Mouse (Mus musculus) stomach, postnatal 0 days (tissue): ENCODE results near the gene Slc52a3. TPM values are rescaled to one million over a fixed set of nuclear protein-coding genes. Genes with fewer than 3 reads are reported as not detected.

Source experiments
- ATAC-seq: fragments of 200-750 bp; cut with Nextera tagmentation; 2 replicates; pipeline ENCODE4 v1.8.0; 2017; ENCODE audit not compliant: low FRiP score, low TSS enrichment
- DNase-seq: peaks from one replicate; pipeline ENCODE4 v3.0.0-alpha.2; 2016; ENCODE audit warnings: low spot score
- H3K27ac ChIP-seq: fragments of 300-500 bp; sonication (generic); replicated peaks from 2 replicates; pipeline ENCODE4 v1.5.1; 2014; ENCODE audit warnings: mild to moderate bottlenecking, control low read depth
- H3K27me3 ChIP-seq: fragments of 300-500 bp; sonication (generic); 2 replicates; pipeline ENCODE4 v1.6.1; 2014; ENCODE audit warnings: low read length; ENCODE audit not compliant: control insufficient read depth, insufficient read depth
- H3K36me3 ChIP-seq: fragments of 300-500 bp; sonication (generic); 2 replicates; pipeline ENCODE4 v1.6.1; 2014; ENCODE audit warnings: low read length, mixed read lengths; ENCODE audit not compliant: control insufficient read depth, insufficient read depth
- H3K4me1 ChIP-seq: fragments of 300-500 bp; sonication (generic); replicated peaks from 2 replicates; pipeline ENCODE4 v1.6.1; 2014; ENCODE audit warnings: antibody characterized with exemption; ENCODE audit not compliant: control insufficient read depth, insufficient read depth
- H3K4me2 ChIP-seq: fragments of 300-500 bp; sonication (generic); replicated peaks from 2 replicates; pipeline ENCODE4 v1.6.1; 2014; ENCODE audit warnings: low read depth, mild to moderate bottlenecking, control low read depth, moderate library complexity
- H3K4me3 ChIP-seq: fragments of 300-500 bp; sonication (generic); 2 replicates; pipeline ENCODE4 v1.5.1; 2014; ENCODE audit warnings: low read depth, low read length, control low read depth
- H3K9ac ChIP-seq: fragments of 300-500 bp; sonication (generic); 2 replicates; pipeline ENCODE4 v1.6.1; 2014; ENCODE audit warnings: mild to moderate bottlenecking, low read length, control low read depth, mixed read lengths
- H3K9me3 ChIP-seq: fragments of 300-500 bp; sonication (generic); 2 replicates; pipeline ENCODE4 v1.6.1; 2016; ENCODE audit warnings: low read length; ENCODE audit not compliant: control insufficient read depth
- CTCF ChIP-seq: IDR thresholded peaks from 2 replicates; pipeline ENCODE4 v1.5.1; 2016; ENCODE audit warnings: antibody characterized with exemption, low read depth, mild to moderate bottlenecking, moderate library complexity
- EP300 ChIP-seq: optimal IDR thresholded peaks from 2 replicates; pipeline ENCODE3; 2016; ENCODE audit warnings: antibody characterized with exemption
- WGBS: fragments of 180-500 bp; shearing (Covaris S2); extraction: QIAGEN DNeasy Blood & Tissue Kit; methylation state at CpG from one replicate; pipeline ENCODE4 v1.1.7; 2014; 5-methylcytosine and 5-hydroxymethylcytosine counted together
- polyA plus RNA-seq: library from polyadenylated mRNA; unstranded; fragments of >200 nt; fragmentation: Nextera tagmentation; extraction: Ambion mirVana; gene quantifications from 2 replicates; pipeline ENCODE4 v1.2.1, GENCODE M21; 2015

Gene Slc52a3
- polyA plus RNA-seq, 1 experiment from 2014 or later: 22.2 TPM

- Histone ChIP-seq H3K27ac (no peak overlapping the region), H3K9ac (no peak overlapping the region), H3K36me3 (no peaks in the 10 kb centered on the region), H3K4me1 (no peaks in the 10 kb centered on the region), H3K4me2 (no peak overlapping the region), H3K9me3 (no peaks in the 10 kb centered on the region), H3K4me3 (no peak overlapping the region), H3K27me3 (no peaks in the 10 kb centered on the region)
- ATAC-seq (no peak), DNase-seq (no peak)
- TF ChIP-seq CTCF: no peak
- TF ChIP-seq EP300: no peak
- 35% methylated on average over 4 of the region's 4 CpGs for WGBS
Measured at GRCm38 (mm10) chr2:152015997-152016396, 19.7 kb downstream of the Slc52a3 start.

GRCm38 (mm10) chr2:152016666-152017065, 20.4 kb downstream of the Slc52a3 start:
- Histone ChIP-seq H3K9ac (no peak overlapping the region), H3K36me3 (no peaks in the 10 kb centered on the region), H3K4me2 (no peak overlapping the region), H3K9me3 (no peaks in the 10 kb centered on the region), H3K27me3 (no peaks in the 10 kb centered on the region), H3K4me3 (no peak overlapping the region), H3K27ac (no peak overlapping the region), H3K4me1 (no peaks in the 10 kb centered on the region)
- 70% methylated on average over 9 of the region's 9 CpGs for WGBS
- TF ChIP-seq CTCF (no peak), EP300 (no peak)
- ATAC-seq (no peak), DNase-seq (no peak)

DNA sequence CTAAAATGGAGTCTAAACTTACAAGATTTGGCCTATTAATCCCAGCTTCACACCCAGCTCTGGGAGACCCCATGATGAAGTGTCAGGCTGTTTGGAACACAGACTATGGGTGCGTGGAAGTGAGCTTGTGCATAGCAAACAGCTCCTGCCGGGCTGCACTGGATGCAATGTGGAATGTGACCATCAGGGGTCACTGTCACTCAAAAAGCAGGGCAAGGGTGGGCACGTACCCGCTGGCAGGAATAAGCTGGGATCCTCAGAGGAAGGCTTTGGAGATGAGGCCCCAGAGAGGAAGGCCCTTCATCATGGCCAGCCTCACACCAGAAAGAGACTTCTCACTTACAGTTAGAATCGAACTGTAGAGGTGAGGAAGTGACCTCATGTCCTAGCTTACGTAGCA, 23.9 kb downstream of the Slc52a3 start:
- H3K27ac ChIP-seq: no peak overlapping the region
- H3K4me1 ChIP-seq: no peaks in the 10 kb centered on the region
- ATAC-seq: 0 out of 2 replicates have a peak, but pooled peaks have one; percentile 8
- no peak overlapping the region for H3K4me3 ChIP-seq
- TF ChIP-seq CTCF: peak; percentile 78
- no peak for TF ChIP-seq EP300
- peak; percentile 64 for DNase-seq
- no peaks in the 10 kb centered on the region for H3K27me3 ChIP-seq
- no peaks in the 10 kb centered on the region for H3K36me3 ChIP-seq
- 20% methylated on average over 6 of the region's 6 CpGs for WGBS
- no peak overlapping the region for H3K4me2 ChIP-seq
- no peaks in the 10 kb centered on the region for H3K9me3 ChIP-seq
- no peak overlapping the region for H3K9ac ChIP-seq

DNA sequence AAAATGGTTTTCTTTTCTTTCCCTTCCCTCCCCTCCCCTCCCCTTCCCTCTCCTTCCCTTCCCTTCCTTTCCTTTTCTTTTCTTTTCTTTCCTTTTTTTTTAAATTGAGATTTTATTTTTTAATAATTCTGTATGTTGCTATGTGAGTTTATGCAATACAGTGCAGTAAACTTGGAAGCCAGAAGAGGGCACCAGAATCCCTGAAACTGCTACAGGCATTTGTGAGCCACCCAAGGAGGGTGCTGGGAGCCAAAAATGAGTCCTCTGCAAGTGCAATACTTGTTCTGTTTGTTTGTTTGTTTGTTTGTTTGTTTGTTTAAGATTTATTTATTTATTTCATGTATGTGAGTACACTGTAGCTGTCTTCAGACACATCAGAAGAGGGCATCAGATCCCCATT, 25.7 kb downstream of the Slc52a3 start:
- H3K27me3 ChIP-seq: no peaks in the 10 kb centered on the region
- no peak for DNase-seq
- no peaks in the 10 kb centered on the region for H3K36me3 ChIP-seq
- no peaks in the 10 kb centered on the region for H3K9me3 ChIP-seq
- no peak overlapping the region for H3K4me2 ChIP-seq
- no peak overlapping the region for H3K4me3 ChIP-seq
- TF ChIP-seq CTCF (peak; percentile 32; the same call in 1 of the 2 replicates), EP300 (no peak)
- no peak overlapping the region for H3K9ac ChIP-seq
- ATAC-seq: no peak
- no peaks in the 10 kb centered on the region for H3K4me1 ChIP-seq
- no peak overlapping the region for H3K27ac ChIP-seq

DNA sequence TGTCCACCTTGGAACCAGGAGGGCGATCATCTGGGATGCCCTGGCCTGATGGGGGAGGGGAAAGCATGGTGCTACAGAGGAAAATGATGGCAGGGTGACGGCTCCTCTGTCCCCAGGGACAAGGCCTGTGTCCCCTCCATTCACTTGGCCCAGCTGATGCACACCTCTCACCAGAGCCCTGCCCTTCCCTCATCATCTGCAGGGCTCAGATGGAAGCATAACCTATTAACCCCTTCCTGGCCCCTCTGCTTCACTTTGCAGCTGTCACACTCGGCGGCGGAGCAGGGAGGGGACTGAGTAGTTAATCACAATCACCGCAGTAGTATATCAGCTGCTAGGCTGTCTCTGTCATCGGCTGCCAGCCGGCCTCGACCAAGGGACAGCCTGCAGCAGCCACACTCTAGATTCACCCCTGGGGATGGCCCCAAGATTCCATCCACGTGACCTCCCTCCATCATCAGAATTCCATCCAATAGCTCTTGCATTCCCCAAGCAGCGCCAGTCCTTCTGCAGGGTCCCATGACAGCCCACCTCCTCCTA, 28.6 kb downstream of the Slc52a3 start:
- no peak for ATAC-seq
- H3K4me2 ChIP-seq: no peak overlapping the region
- H3K4me3 ChIP-seq: no peak overlapping the region
- no peaks in the 10 kb centered on the region; the same call in 1 of the 2 replicates for H3K4me1 ChIP-seq
- no peak overlapping the region for H3K9ac ChIP-seq
- no peaks in the 10 kb centered on the region for H3K27me3 ChIP-seq
- WGBS: 45% methylated on average over 11 of the region's 11 CpGs
- TF ChIP-seq CTCF (no peak), EP300 (no peak)
- no peaks in the 10 kb centered on the region for H3K9me3 ChIP-seq
- H3K27ac ChIP-seq: no peak overlapping the region
- H3K36me3 ChIP-seq: no peaks in the 10 kb centered on the region
- DNase-seq: no peak

DNA sequence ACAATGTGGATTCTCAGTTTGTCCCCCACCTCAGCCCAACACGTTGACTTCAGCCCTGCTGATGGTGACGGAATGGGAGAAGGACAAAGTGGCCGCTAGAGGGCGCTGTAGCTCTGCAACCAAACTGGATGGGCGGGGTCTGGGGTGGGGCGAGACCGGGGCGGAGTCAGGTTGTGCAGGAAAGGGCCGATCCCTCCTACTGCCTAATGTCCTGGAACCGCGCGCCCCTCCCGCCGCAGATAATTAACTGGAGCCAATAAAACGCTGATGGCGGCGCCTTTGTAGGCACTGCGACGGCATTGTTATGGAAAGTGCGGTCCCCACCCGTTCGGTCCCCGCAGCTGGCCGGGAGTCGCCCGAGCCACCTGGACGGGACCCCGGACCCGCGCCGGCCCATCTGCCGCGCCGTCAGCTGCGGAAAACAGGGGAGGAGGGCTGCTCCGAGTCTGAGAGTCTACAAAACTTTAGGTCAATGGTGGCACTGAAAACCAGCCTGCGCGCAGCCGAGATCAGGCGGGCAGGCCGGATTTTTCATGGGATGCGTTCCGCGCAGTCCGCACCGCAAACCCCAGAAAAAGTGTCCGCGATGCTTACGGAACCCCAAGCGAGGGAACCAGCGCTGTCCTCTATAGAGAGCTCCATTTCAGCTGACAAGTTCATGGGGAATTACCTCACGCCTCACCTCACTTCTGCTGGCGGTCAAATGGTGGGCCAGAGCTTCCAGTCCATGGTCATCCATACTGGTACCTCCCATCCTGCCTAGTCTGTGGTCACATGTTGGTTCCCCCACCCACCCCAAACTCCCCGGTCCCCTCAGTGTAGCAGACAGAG, 33.2 kb downstream of the Slc52a3 start:
- peak overlapping the region; percentile 98 for H3K4me2 ChIP-seq
- peak; percentile 96 for DNase-seq
- TF ChIP-seq EP300 (no peak), CTCF (peak; percentile 98)
- peak; percentile 93 for ATAC-seq
- H3K9ac ChIP-seq: peak overlapping the region; percentile 54
- peak overlapping the region; percentile 61 for H3K4me3 ChIP-seq
- no peaks in the 10 kb centered on the region for H3K27me3 ChIP-seq
- H3K4me1 ChIP-seq: no peaks in the 10 kb centered on the region; the same call in 1 of the 2 replicates
- no peaks in the 10 kb centered on the region for H3K9me3 ChIP-seq
- no peaks in the 10 kb centered on the region for H3K36me3 ChIP-seq
- no peak overlapping the region for H3K27ac ChIP-seq
- 1% methylated on average over 54 of the region's 54 CpGs for WGBS
